Mouse (Mus musculus): ENCODE results near the gene Cdyl. TPM values are rescaled to one million over a fixed set of nuclear protein-coding genes. Genes with fewer than 3 reads are reported as not detected.
"Not testable (repeated sequence)": the region's sequence is repeated elsewhere in the genome, so short reads cannot be mapped to it uniquely, and the experiment has no call there.

The Cdyl gene
- polyA plus RNA-seq, 1 experiment from 2014 or later = 3.4 TPM

DNA sequence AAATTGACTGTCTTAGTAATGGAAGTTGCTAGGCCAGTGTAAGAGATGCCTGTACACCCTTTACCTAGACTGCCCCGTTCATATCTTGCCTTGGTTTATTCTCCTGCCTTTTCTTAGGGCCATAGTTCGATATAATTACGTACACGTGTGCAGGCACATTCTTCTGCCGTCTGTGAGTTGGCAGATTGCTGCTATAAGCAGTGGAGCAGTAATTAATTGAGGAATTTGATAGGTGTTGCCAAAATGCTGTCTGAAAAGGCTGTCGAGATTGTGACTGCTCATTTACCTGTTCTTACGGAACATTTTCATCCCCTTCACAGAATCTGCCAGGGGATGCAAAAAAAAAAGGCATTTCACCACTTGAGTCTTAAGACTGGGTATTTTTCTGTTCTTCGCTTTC is 163.2 kb downstream of the Cdyl start:
- H3K27ac ChIP-seq (ENCODE audit: low read length) = no peak overlapping the region
- H3K36me3 ChIP-seq (ENCODE audit: control insufficient read depth, insufficient read depth, low read length) = 0 out of 2 replicates have a peak, but pooled peaks cover 11% of the 10 kb centered on the region
- no peaks in the 10 kb centered on the region for H3K9me3 ChIP-seq (ENCODE audit: control insufficient read depth, low read length)
- H3K27me3 ChIP-seq (replicated peaks; ENCODE audit: control insufficient read depth, insufficient read depth, low read length) = no peaks in the 10 kb centered on the region
- H3K4me3 ChIP-seq (ENCODE audit: low read length) = no peak overlapping the region
- no peak overlapping the region for H3K9ac ChIP-seq (ENCODE audit: low read depth, low read length)
- no peaks in the 10 kb centered on the region for H3K4me1 ChIP-seq (ENCODE audit: control insufficient read depth, insufficient read depth, low read length)
- 80% methylated on average over 8 of the region's 8 CpGs for WGBS
- H3K4me2 ChIP-seq (ENCODE audit: low read depth, low read length) = no peak overlapping the region
- no peak for ATAC-seq

DNA sequence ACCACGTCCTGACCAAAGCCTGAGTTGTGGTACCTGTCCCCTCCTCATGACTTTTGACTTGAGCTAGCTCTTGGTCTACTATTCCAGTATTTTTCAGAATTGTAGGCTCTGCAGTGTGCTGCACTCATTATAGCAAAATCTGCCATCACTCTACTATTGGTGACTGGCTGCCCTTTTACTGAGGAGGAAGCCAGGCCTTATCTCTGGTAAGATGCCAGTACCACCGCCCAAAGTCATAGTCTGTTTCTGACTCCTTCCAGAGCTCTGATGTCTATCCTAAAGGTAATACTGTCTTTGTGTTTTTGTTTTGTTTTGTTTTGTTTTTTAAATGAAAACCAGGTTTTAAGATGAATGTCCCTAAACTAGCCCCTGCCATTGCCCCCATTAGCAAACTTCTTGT is 166.0 kb downstream of the Cdyl start:
- Histone ChIP-seq H3K36me3 (ENCODE audit: control insufficient read depth, insufficient read depth, low read length) (0 out of 2 replicates have a peak, but pooled peaks cover 8% of the 10 kb centered on the region), H3K9ac (ENCODE audit: low read depth, low read length) (no peak overlapping the region), H3K4me2 (ENCODE audit: low read depth, low read length) (no peak overlapping the region), H3K27me3 (replicated peaks; ENCODE audit: control insufficient read depth, insufficient read depth, low read length) (no peaks in the 10 kb centered on the region), H3K9me3 (ENCODE audit: control insufficient read depth, low read length) (no peaks in the 10 kb centered on the region), H3K4me1 (ENCODE audit: control insufficient read depth, insufficient read depth, low read length) (no peaks in the 10 kb centered on the region), H3K27ac (ENCODE audit: low read length) (no peak overlapping the region), H3K4me3 (ENCODE audit: low read length) (no peak overlapping the region)
- ATAC-seq = no peak
- 93% methylated on average over 2 of the region's 2 CpGs for WGBS

DNA sequence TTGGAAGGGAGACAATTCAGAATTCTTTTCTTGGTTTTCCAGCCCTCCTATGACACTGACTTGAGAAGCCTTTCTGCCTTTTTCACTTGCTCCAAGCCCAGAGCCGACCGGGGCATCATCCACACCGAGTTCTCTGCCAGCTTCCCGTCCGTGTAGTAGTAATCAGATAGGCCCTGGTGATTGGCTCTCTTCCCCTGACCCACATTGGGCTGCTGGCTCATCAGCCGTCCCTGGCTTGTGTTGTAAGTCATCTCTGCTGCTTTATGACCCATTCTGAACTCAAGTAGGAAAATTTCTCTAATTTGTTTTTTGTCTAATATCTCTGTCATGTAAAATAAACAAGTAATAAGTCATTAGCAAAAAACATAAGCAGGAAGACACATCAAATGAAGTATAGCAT is 173.0 kb downstream of the Cdyl start:
- Histone ChIP-seq H3K9ac (ENCODE audit: low read depth, low read length) (no peak overlapping the region), H3K27ac (ENCODE audit: low read length) (no peak overlapping the region), H3K4me1 (ENCODE audit: control insufficient read depth, insufficient read depth, low read length) (no peaks in the 10 kb centered on the region), H3K4me2 (ENCODE audit: low read depth, low read length) (no peak overlapping the region), H3K36me3 (ENCODE audit: control insufficient read depth, insufficient read depth, low read length) (no peaks in the 10 kb centered on the region), H3K27me3 (replicated peaks; ENCODE audit: control insufficient read depth, insufficient read depth, low read length) (no peaks in the 10 kb centered on the region), H3K4me3 (ENCODE audit: low read length) (no peak overlapping the region), H3K9me3 (ENCODE audit: control insufficient read depth, low read length) (no peaks in the 10 kb centered on the region)
- ATAC-seq = no peak
- WGBS = 51% methylated on average over 6 of the region's 6 CpGs

DNA sequence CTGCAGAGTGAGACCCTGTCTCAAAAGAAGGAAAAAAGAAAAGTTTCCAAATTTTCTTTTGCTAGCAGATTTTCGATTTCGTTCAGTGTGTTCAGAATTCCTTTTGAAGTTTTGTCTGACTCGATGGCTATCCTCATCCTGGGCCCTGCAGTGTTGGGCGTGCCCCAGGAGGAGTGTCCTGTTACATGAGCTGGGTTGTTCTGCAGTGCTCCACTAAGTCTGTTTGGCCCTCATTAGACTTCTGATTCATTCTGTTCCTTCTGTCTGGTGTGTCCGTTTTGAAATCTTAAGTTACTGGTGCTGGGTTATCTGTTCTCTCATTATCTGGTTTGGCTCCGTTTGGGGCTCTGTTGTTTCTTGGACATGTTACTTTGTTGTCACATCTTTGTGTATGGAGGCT is 174.3 kb downstream of the Cdyl start:
- 49% methylated on average over 6 of the region's 6 CpGs for WGBS
- Histone ChIP-seq H3K4me1 (ENCODE audit: control insufficient read depth, insufficient read depth, low read length) (no peaks in the 10 kb centered on the region), H3K9ac (ENCODE audit: low read depth, low read length) (no peak overlapping the region), H3K9me3 (ENCODE audit: control insufficient read depth, low read length) (no peaks in the 10 kb centered on the region), H3K4me2 (ENCODE audit: low read depth, low read length) (no peak overlapping the region), H3K27me3 (replicated peaks; ENCODE audit: control insufficient read depth, insufficient read depth, low read length) (no peaks in the 10 kb centered on the region), H3K4me3 (ENCODE audit: low read length) (no peak overlapping the region), H3K27ac (ENCODE audit: low read length) (no peak overlapping the region), H3K36me3 (ENCODE audit: control insufficient read depth, insufficient read depth, low read length) (no peaks in the 10 kb centered on the region)
- no peak for ATAC-seq

DNA sequence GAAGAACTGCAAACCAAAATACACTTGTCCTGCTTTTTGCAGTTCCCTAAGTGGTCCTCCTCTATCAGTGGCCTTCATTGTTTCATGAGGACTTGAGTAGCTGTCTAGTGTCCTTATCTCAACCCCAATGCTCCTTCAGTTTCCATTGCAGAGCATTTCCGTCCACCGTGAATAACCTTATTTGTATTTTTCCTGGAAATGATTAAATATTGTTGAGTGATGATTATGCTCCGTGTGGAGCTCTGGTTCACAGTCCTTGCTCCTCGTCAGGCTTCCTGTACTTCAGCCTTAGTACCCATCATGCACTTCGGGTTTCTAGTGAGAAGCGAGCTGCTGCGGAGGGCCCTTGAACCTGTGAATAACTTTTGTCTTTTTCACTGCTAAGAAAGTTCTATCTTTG is 176.0 kb downstream of the Cdyl start:
- ATAC-seq = no peak
- WGBS = 81% methylated on average over 7 of the region's 7 CpGs
- no peaks in the 10 kb centered on the region for H3K36me3 ChIP-seq (ENCODE audit: control insufficient read depth, insufficient read depth, low read length)
- no peaks in the 10 kb centered on the region for H3K9me3 ChIP-seq (ENCODE audit: control insufficient read depth, low read length)
- no peak overlapping the region for H3K27ac ChIP-seq (ENCODE audit: low read length)
- no peak overlapping the region for H3K9ac ChIP-seq (ENCODE audit: low read depth, low read length)
- H3K4me3 ChIP-seq (ENCODE audit: low read length) = no peak overlapping the region
- no peak overlapping the region for H3K4me2 ChIP-seq (ENCODE audit: low read depth, low read length)
- H3K27me3 ChIP-seq (replicated peaks; ENCODE audit: control insufficient read depth, insufficient read depth, low read length) = no peaks in the 10 kb centered on the region
- no peaks in the 10 kb centered on the region for H3K4me1 ChIP-seq (ENCODE audit: control insufficient read depth, insufficient read depth, low read length)

DNA sequence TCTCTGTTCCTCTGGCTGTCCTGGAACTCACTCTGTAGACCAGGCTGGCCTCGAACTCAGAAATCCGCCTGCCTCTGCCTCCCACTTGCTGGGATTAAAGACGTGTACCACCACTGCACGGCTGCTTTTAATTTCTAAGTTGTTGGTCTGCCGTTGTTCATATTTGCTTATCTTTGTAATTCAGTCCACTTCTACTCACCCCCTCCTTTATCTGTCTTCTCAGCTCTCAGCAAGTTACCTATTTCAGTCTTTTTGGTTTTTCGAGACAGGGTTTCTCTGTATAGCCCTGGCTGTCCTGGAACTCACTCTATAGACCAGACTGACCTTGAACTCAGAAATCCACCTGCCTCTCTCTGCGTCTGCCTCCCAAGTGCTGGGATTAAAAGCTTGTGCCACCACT is 176.9 kb downstream of the Cdyl start:
- 90% methylated on average over 7 of the region's 7 CpGs for WGBS

DNA sequence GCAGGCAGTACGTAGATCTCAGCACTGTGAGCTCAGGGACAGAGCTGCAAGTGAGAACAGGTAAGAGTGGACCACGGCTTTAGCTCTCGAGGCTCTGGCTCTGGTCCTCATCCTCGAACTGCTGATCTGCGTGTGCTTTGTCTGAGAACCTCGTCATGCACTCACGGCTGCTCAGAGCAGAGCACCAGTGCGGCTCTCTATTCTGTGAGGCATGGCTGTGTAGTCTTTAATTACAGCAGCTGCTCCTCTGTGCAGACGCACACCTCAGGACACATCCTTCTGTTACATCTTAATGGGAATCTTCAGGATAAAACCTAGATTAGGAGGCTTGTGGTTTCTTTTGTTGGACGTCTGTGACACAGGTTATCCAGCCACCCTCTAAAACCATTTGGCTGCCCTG is 180.5 kb downstream of the Cdyl start:
- ATAC-seq = no peak
- no peak overlapping the region for H3K4me2 ChIP-seq (ENCODE audit: low read depth, low read length)
- no peak overlapping the region for H3K9ac ChIP-seq (ENCODE audit: low read depth, low read length)
- H3K36me3 ChIP-seq (ENCODE audit: control insufficient read depth, insufficient read depth, low read length) = no peaks in the 10 kb centered on the region
- no peak overlapping the region for H3K4me3 ChIP-seq (ENCODE audit: low read length)
- H3K9me3 ChIP-seq (ENCODE audit: control insufficient read depth, low read length) = no peaks in the 10 kb centered on the region
- no peak overlapping the region for H3K27ac ChIP-seq (ENCODE audit: low read length)
- H3K27me3 ChIP-seq (replicated peaks; ENCODE audit: control insufficient read depth, insufficient read depth, low read length) = no peaks in the 10 kb centered on the region
- WGBS = 78% methylated on average over 10 of the region's 10 CpGs
- no peaks in the 10 kb centered on the region for H3K4me1 ChIP-seq (ENCODE audit: control insufficient read depth, insufficient read depth, low read length)

More for the DNA sequence above, 176.9 kb downstream of the Cdyl start:
- not testable (repeated sequence) for H3K4me2 ChIP-seq (ENCODE audit: low read depth, low read length); ATAC-seq; H3K9ac ChIP-seq (ENCODE audit: low read depth, low read length); H3K9me3 ChIP-seq (ENCODE audit: control insufficient read depth, low read length); H3K4me1 ChIP-seq (ENCODE audit: control insufficient read depth, insufficient read depth, low read length); H3K27me3 ChIP-seq (replicated peaks; ENCODE audit: control insufficient read depth, insufficient read depth, low read length); H3K27ac ChIP-seq (ENCODE audit: low read length); H3K36me3 ChIP-seq (ENCODE audit: control insufficient read depth, insufficient read depth, low read length); H3K4me3 ChIP-seq (ENCODE audit: low read length)

DNA sequence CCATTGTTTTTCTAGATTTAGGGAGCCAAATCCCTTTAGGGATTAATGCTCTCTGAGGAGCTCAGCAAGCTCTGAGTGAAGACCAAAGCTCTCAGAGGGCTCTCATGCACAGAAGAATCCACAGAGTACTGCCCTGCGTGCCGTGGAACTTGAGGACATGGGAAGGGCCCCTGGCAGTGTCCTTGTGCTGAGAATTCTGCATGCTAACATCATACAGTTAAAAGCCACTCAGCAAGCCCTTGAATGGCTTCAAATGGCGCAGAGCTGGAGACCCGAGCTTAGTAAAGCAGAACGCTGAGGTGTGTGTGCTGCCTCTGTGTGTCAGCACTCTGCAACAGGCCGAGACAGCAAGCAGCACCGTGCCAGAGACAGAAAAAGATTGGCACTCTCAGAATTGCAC is 183.8 kb downstream of the Cdyl start:
- Histone ChIP-seq H3K36me3 (ENCODE audit: control insufficient read depth, insufficient read depth, low read length) (no peaks in the 10 kb centered on the region), H3K9ac (ENCODE audit: low read depth, low read length) (no peak overlapping the region), H3K9me3 (ENCODE audit: control insufficient read depth, low read length) (no peaks in the 10 kb centered on the region), H3K27ac (ENCODE audit: low read length) (no peak overlapping the region), H3K4me2 (ENCODE audit: low read depth, low read length) (no peak overlapping the region), H3K4me1 (ENCODE audit: control insufficient read depth, insufficient read depth, low read length) (no peaks in the 10 kb centered on the region), H3K4me3 (ENCODE audit: low read length) (no peak overlapping the region), H3K27me3 (replicated peaks; ENCODE audit: control insufficient read depth, insufficient read depth, low read length) (no peaks in the 10 kb centered on the region)
- no peak for ATAC-seq
- 86% methylated on average over 7 of the region's 7 CpGs for WGBS

DNA sequence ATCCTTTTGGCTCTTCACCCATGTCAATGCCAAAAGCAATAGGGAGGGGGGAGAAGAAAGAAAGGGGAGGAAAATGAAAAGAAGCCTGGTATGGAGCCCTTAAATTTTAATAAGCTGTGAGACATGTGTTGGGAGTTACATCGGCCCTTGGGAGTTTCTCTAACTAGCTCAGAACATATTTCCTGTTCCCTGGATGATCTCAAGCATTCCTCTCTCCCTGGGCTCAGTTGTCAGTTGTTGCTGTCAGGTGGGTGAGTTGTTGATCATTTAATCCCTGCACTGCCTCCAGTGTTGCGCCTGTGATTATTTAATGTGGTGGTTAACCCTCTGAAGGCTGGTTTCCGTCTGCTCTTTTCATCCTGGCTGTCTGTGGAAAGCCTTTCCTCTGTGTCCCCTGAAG is 185.7 kb downstream of the Cdyl start:
- no peak for ATAC-seq
- Histone ChIP-seq H3K4me2 (ENCODE audit: low read depth, low read length) (no peak overlapping the region), H3K36me3 (ENCODE audit: control insufficient read depth, insufficient read depth, low read length) (no peaks in the 10 kb centered on the region), H3K27me3 (replicated peaks; ENCODE audit: control insufficient read depth, insufficient read depth, low read length) (no peaks in the 10 kb centered on the region), H3K27ac (ENCODE audit: low read length) (no peak overlapping the region), H3K9ac (ENCODE audit: low read depth, low read length) (no peak overlapping the region), H3K4me1 (ENCODE audit: control insufficient read depth, insufficient read depth, low read length) (no peaks in the 10 kb centered on the region; the same call in 1 of the 2 replicates), H3K9me3 (ENCODE audit: control insufficient read depth, low read length) (no peaks in the 10 kb centered on the region), H3K4me3 (ENCODE audit: low read length) (no peak overlapping the region)
- 47% methylated on average over 3 of the region's 3 CpGs for WGBS

DNA sequence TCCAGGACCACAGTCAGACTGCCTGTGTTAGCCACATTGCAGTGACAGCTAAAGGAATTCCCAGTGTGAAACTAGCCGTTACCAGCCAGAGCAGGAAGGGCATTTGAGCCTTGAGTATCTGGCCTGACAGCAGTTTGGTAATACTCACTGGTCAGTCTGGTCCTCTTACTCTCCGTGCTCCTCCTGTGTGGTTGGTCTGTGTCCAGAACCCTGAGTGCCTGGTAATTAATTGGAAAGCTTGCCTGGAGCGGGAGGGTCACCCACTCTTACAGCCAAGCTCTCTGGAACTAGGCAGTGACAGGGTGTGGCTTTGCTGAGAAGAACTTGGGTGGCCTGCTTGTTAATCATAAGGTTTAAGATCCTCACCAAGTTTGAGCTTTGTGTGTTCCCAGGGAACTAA is 189.1 kb downstream of the Cdyl start:
- H3K4me1 ChIP-seq (ENCODE audit: control insufficient read depth, insufficient read depth, low read length) = no peaks in the 10 kb centered on the region; the same call in 1 of the 2 replicates
- H3K9ac ChIP-seq (ENCODE audit: low read depth, low read length) = no peak overlapping the region
- H3K4me3 ChIP-seq (ENCODE audit: low read length) = no peak overlapping the region
- no peaks in the 10 kb centered on the region for H3K9me3 ChIP-seq (ENCODE audit: control insufficient read depth, low read length)
- no peak for ATAC-seq
- no peak overlapping the region for H3K27ac ChIP-seq (ENCODE audit: low read length)
- no peaks in the 10 kb centered on the region for H3K36me3 ChIP-seq (ENCODE audit: control insufficient read depth, insufficient read depth, low read length)
- WGBS = 63% methylated on average over 3 of the region's 3 CpGs
- H3K27me3 ChIP-seq (replicated peaks; ENCODE audit: control insufficient read depth, insufficient read depth, low read length) = no peaks in the 10 kb centered on the region
- no peak overlapping the region for H3K4me2 ChIP-seq (ENCODE audit: low read depth, low read length)

All from intestine, embryonic 16.5 days (tissue).